Mouse (Mus musculus) heart, postnatal 0 days (tissue): ENCODE measurements at regions not wholly inside any gene's neighbourhood (a gene's known extent, or its start where the extent isn't known, plus 50 kb on each side); places are given as distances from the start of the nearest gene placed in this dataset.

Experiments used
- CTCF ChIP-seq: IDR thresholded peaks from 2 replicates; pipeline ENCODE4 v1.5.1; 2016; ENCODE audit warnings: antibody characterized with exemption, control low read depth, low read depth
- EP300 ChIP-seq: IDR thresholded peaks from 2 replicates; pipeline ENCODE4 v1.6.1; 2016; ENCODE audit warnings: antibody characterized with exemption, low read depth

DNA sequence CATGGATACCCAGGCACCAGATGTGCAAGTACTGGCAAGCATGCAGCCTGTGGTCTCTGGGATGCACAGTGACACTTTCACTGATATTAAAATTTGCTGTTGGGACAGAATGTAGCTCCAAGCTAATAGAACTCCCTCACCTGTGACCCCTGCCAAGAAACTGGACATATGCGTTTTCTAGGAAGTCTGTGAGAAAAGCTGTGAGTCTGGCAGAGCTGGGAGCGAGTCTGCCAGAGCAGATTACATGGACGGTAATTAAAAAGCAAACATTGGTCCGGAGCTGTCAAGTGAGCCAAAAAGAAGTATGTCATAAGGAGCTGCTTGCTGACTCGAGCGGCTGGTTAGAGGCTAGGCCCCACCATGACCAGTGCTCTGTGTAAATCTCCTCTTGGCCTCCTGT is 147.1 kb downstream of the Tsen15 start:
- TF ChIP-seq CTCF (no peak), EP300 (no peak)
